Mouse (Mus musculus) liver, embryonic 16.5 days (tissue): ENCODE measurements around the gene Dock4. TPM values are rescaled to one million over a fixed set of nuclear protein-coding genes. Genes with fewer than 3 reads are reported as not detected.

Source experiments
- ATAC-seq: fragments of 200-750 bp; cut with Nextera tagmentation; 2 replicates; pipeline ENCODE4 v1.8.0; 2017; ENCODE audit warnings: low read depth, mild to moderate bottlenecking, moderate number of reproducible peaks, moderate library complexity
- H3K27ac ChIP-seq: fragments of 300-500 bp; sonication (generic); 2 replicates; pipeline ENCODE4 v1.5.1; 2014; ENCODE audit warnings: mild to moderate bottlenecking, low read length
- H3K27me3 ChIP-seq: fragments of 300-500 bp; sonication (generic); 2 replicates; pipeline ENCODE4 v1.6.1; 2014; ENCODE audit warnings: low read depth, low read length, mixed read lengths; ENCODE audit not compliant: control insufficient read depth, insufficient read depth
- H3K36me3 ChIP-seq: fragments of 300-500 bp; sonication (generic); 2 replicates; pipeline ENCODE4 v1.6.1; 2014; ENCODE audit warnings: mild to moderate bottlenecking; ENCODE audit not compliant: control insufficient read depth, insufficient read depth
- H3K4me1 ChIP-seq: fragments of 300-500 bp; sonication (generic); 2 replicates; pipeline ENCODE4 v1.6.1; 2014; ENCODE audit warnings: low read depth, low read length, mixed read lengths; ENCODE audit not compliant: control insufficient read depth
- H3K4me2 ChIP-seq: fragments of 300-500 bp; sonication (generic); 2 replicates; pipeline ENCODE4 v1.6.1; 2014; ENCODE audit warnings: low read depth, low read length, mixed read lengths
- H3K4me3 ChIP-seq: fragments of 300-500 bp; sonication (generic); 2 replicates; pipeline ENCODE4 v1.5.1; 2014; ENCODE audit warnings: low read depth, mild to moderate bottlenecking, low read length
- H3K9ac ChIP-seq: fragments of 300-500 bp; sonication (generic); 2 replicates; pipeline ENCODE4 v1.6.1; 2014; ENCODE audit warnings: low read depth, low read length
- H3K9me3 ChIP-seq: fragments of 300-500 bp; sonication (generic); replicated peaks from 2 replicates; pipeline ENCODE4 v1.6.1; 2016; ENCODE audit warnings: low read length; ENCODE audit not compliant: control insufficient read depth
- WGBS: fragments of 180-500 bp; shearing (Covaris S2); extraction: QIAGEN DNeasy Blood & Tissue Kit; methylation state at CpG from one replicate; pipeline ENCODE4 v1.1.7; 2014; ENCODE audit not compliant: insufficient replicate concordance; 5-methylcytosine and 5-hydroxymethylcytosine counted together
- polyA plus RNA-seq: library from polyadenylated mRNA; unstranded; fragments of >200 nt; fragmentation: Nextera tagmentation; extraction: Ambion mirVana; gene quantifications from 2 replicates; pipeline ENCODE4 v1.2.1, GENCODE M21; 2015

The Dock4 gene
- polyA plus RNA-seq, 1 experiment from 2014 or later = 1.2 TPM

- WGBS = 50% methylated on average over 2 of the region's 2 CpGs
- H3K27ac ChIP-seq = no peak overlapping the region
- no peaks in the 10 kb centered on the region for H3K9me3 ChIP-seq
- no peak for ATAC-seq
- no peaks in the 10 kb centered on the region for H3K36me3 ChIP-seq
- H3K27me3 ChIP-seq = no peaks in the 10 kb centered on the region
- H3K9ac ChIP-seq = no peak overlapping the region
- H3K4me3 ChIP-seq = no peak overlapping the region
- no peaks in the 10 kb centered on the region for H3K4me1 ChIP-seq
- no peak overlapping the region for H3K4me2 ChIP-seq
Measured at GRCm38 (mm10) chr12:40456517-40456916, 10.8 kb downstream of the Dock4 start.

- ATAC-seq = no peak
- H3K4me1 ChIP-seq = no peaks in the 10 kb centered on the region
Measured at GRCm38 (mm10) chr12:40458977-40459376, 13.2 kb downstream of the Dock4 start.

GRCm38 (mm10) chr12:40459673-40460265 lies 14.0 kb downstream of the Dock4 start:
- H3K36me3 ChIP-seq = no peaks in the 10 kb centered on the region
- H3K9ac ChIP-seq = no peak overlapping the region
- WGBS = 39% methylated on average over 6 of the region's 6 CpGs
- no peaks in the 10 kb centered on the region for H3K27me3 ChIP-seq
- H3K4me1 ChIP-seq = no peaks in the 10 kb centered on the region
- no peak overlapping the region for H3K27ac ChIP-seq
- no peaks in the 10 kb centered on the region for H3K9me3 ChIP-seq
- H3K4me2 ChIP-seq = no peak overlapping the region
- no peak overlapping the region for H3K4me3 ChIP-seq
- ATAC-seq = no peak

More at GRCm38 (mm10) chr12:40458977-40459376, 13.2 kb downstream of the Dock4 start:
- H3K9me3 ChIP-seq = no peaks in the 10 kb centered on the region
- H3K4me2 ChIP-seq = no peak overlapping the region
- H3K27ac ChIP-seq = no peak overlapping the region
- no peaks in the 10 kb centered on the region for H3K36me3 ChIP-seq
- no peaks in the 10 kb centered on the region for H3K27me3 ChIP-seq
- no peak overlapping the region for H3K9ac ChIP-seq
- 47% methylated on average over 3 of the region's 3 CpGs for WGBS
- no peak overlapping the region for H3K4me3 ChIP-seq

GRCm38 (mm10) chr12:40462693-40463235 lies 17.0 kb downstream of the Dock4 start:
- Histone ChIP-seq H3K27ac (no peak overlapping the region), H3K27me3 (no peaks in the 10 kb centered on the region), H3K36me3 (no peaks in the 10 kb centered on the region), H3K9me3 (no peaks in the 10 kb centered on the region), H3K4me3 (no peak overlapping the region), H3K4me2 (no peak overlapping the region), H3K9ac (no peak overlapping the region), H3K4me1 (no peaks in the 10 kb centered on the region)
- ATAC-seq = no peak
- WGBS = 54% methylated on average over 7 of the region's 7 CpGs

- Histone ChIP-seq H3K4me2 (no peak overlapping the region), H3K27ac (no peak overlapping the region), H3K4me1 (no peaks in the 10 kb centered on the region), H3K36me3 (no peaks in the 10 kb centered on the region), H3K9me3 (no peaks in the 10 kb centered on the region), H3K27me3 (no peaks in the 10 kb centered on the region), H3K9ac (no peak overlapping the region), H3K4me3 (no peak overlapping the region)
- ATAC-seq = no peak
- 31% methylated on average over 2 of the region's 2 CpGs for WGBS
Measured at GRCm38 (mm10) chr12:40463828-40464227, 18.1 kb downstream of the Dock4 start.

GRCm38 (mm10) chr12:40464282-40464681 lies 18.5 kb downstream of the Dock4 start:
- no peaks in the 10 kb centered on the region for H3K9me3 ChIP-seq
- H3K36me3 ChIP-seq = no peaks in the 10 kb centered on the region
- no peaks in the 10 kb centered on the region for H3K4me1 ChIP-seq
- no peak overlapping the region for H3K4me3 ChIP-seq
- H3K27me3 ChIP-seq = no peaks in the 10 kb centered on the region
- H3K9ac ChIP-seq = no peak overlapping the region
- no peak for ATAC-seq
- no peak overlapping the region for H3K27ac ChIP-seq
- 54% methylated on average over 6 of the region's 6 CpGs for WGBS
- H3K4me2 ChIP-seq = no peak overlapping the region

- Histone ChIP-seq H3K27me3 (no peaks in the 10 kb centered on the region), H3K4me2 (no peak overlapping the region), H3K4me1 (no peaks in the 10 kb centered on the region), H3K9ac (no peak overlapping the region), H3K9me3 (no peaks in the 10 kb centered on the region), H3K27ac (no peak overlapping the region), H3K4me3 (no peak overlapping the region), H3K36me3 (no peaks in the 10 kb centered on the region)
- WGBS = 67% methylated on average over 4 of the region's 4 CpGs
- no peak for ATAC-seq
Measured at GRCm38 (mm10) chr12:40468235-40468634, 22.5 kb downstream of the Dock4 start.

GRCm38 (mm10) chr12:40469009-40469408 lies 23.3 kb downstream of the Dock4 start:
- Histone ChIP-seq H3K4me1 (no peaks in the 10 kb centered on the region), H3K36me3 (no peaks in the 10 kb centered on the region), H3K27me3 (no peaks in the 10 kb centered on the region), H3K4me3 (no peak overlapping the region), H3K4me2 (no peak overlapping the region), H3K27ac (no peak overlapping the region), H3K9ac (no peak overlapping the region), H3K9me3 (no peaks in the 10 kb centered on the region)
- 43% methylated on average over 5 of the region's 5 CpGs for WGBS
- ATAC-seq = no peak

GRCm38 (mm10) chr12:40471649-40472399 lies 26.1 kb downstream of the Dock4 start:
- Histone ChIP-seq H3K9me3 (no peaks in the 10 kb centered on the region), H3K27ac (no peak overlapping the region), H3K9ac (no peak overlapping the region), H3K4me2 (peak overlapping the region; percentile 10; the same call in 1 of the 2 replicates), H3K36me3 (no peaks in the 10 kb centered on the region), H3K27me3 (no peaks in the 10 kb centered on the region), H3K4me3 (no peak overlapping the region), H3K4me1 (no peaks in the 10 kb centered on the region)
- ATAC-seq = no peak
- WGBS = 43% methylated on average over 11 of the region's 11 CpGs
